Mouse (Mus musculus) heart, postnatal 0 days (tissue): ENCODE results near the gene Fam107b. TPM values are rescaled to one million over a fixed set of nuclear protein-coding genes. Genes with fewer than 3 reads are reported as not detected.
"Not testable (repeated sequence)": the region's sequence is repeated elsewhere in the genome, so short reads cannot be mapped to it uniquely, and the experiment has no call there.

Source experiments
- ATAC-seq: fragments of 200-750 bp; cut with Nextera tagmentation; 2 replicates; pipeline ENCODE4 v1.8.0; 2017; ENCODE audit warnings: low read depth, moderate number of reproducible peaks, moderate library complexity; ENCODE audit not compliant: insufficient read depth
- DNase-seq: peaks from one replicate; pipeline ENCODE4 v3.0.0-alpha.2; 2016; ENCODE audit warnings: low spot score
- H3K27ac ChIP-seq: fragments of 300-500 bp; sonication (generic); 2 replicates; pipeline ENCODE4 v1.5.1; 2014; ENCODE audit warnings: low read depth, mild to moderate bottlenecking
- H3K27me3 ChIP-seq: fragments of 300-500 bp; sonication (generic); 2 replicates; pipeline ENCODE4 v1.6.1; 2014; ENCODE audit warnings: low read length, mixed read lengths; ENCODE audit not compliant: control insufficient read depth, insufficient read depth
- H3K36me3 ChIP-seq: fragments of 300-500 bp; sonication (generic); replicated peaks from 2 replicates; pipeline ENCODE4 v1.6.1; 2014; ENCODE audit warnings: low read length, mixed read lengths; ENCODE audit not compliant: control insufficient read depth, insufficient read depth
- H3K4me1 ChIP-seq: fragments of 300-500 bp; sonication (generic); 2 replicates; pipeline ENCODE4 v1.6.1; 2014; ENCODE audit warnings: antibody characterized with exemption; ENCODE audit not compliant: control insufficient read depth, insufficient read depth
- H3K4me2 ChIP-seq: fragments of 300-500 bp; sonication (generic); 2 replicates; pipeline ENCODE4 v1.6.1; 2014; ENCODE audit warnings: low read depth, mild to moderate bottlenecking, low read length, moderate library complexity
- H3K4me3 ChIP-seq: fragments of 300-500 bp; sonication (generic); 2 replicates; pipeline ENCODE4 v1.5.1; 2014; ENCODE audit warnings: low read depth, low read length
- H3K9ac ChIP-seq: fragments of 300-500 bp; sonication (generic); replicated peaks from 2 replicates; pipeline ENCODE4 v1.6.1; 2014; ENCODE audit warnings: low read depth, low read length, mixed read lengths
- H3K9me3 ChIP-seq: fragments of 300-500 bp; sonication (generic); replicated peaks from 2 replicates; pipeline ENCODE4 v1.6.1; 2016; ENCODE audit warnings: low read length; ENCODE audit not compliant: control insufficient read depth
- CTCF ChIP-seq: IDR thresholded peaks from 2 replicates; pipeline ENCODE4 v1.5.1; 2016; ENCODE audit warnings: antibody characterized with exemption, control low read depth, low read depth
- EP300 ChIP-seq: IDR thresholded peaks from 2 replicates; pipeline ENCODE4 v1.6.1; 2016; ENCODE audit warnings: antibody characterized with exemption, low read depth
- WGBS: fragments of 180-500 bp; shearing (Covaris S2); extraction: QIAGEN DNeasy Blood & Tissue Kit; methylation state at CpG from one replicate; pipeline ENCODE4 v1.1.7; 2014; 5-methylcytosine and 5-hydroxymethylcytosine counted together
- polyA plus RNA-seq: library from polyadenylated mRNA; unstranded; fragments of >200 nt; fragmentation: Nextera tagmentation; extraction: Ambion mirVana; gene quantifications from 2 replicates; pipeline ENCODE4 v1.2.1, GENCODE M21; 2015
- total RNA-seq: library from RNA; depleted of rRNA; stranded (reverse); fragments of >200 nt; gene quantifications from 2 replicates; pipeline ENCODE4 v1.2.3, GENCODE M21; 2014; ENCODE audit warnings: low replicate concordance

Fam107b gene
- total and polyA plus RNA-seq, 2 experiments from 2014 or later: 9.2 to 18.5 TPM

- Histone ChIP-seq H3K4me2 (peak overlapping the region; percentile 89), H3K9me3 (no peaks in the 10 kb centered on the region), H3K36me3 (no peaks in the 10 kb centered on the region), H3K4me1 (peaks cover 17% of the 10 kb centered on the region; the same call in 1 of the 2 replicates), H3K27me3 (no peaks in the 10 kb centered on the region), H3K27ac (no peak overlapping the region), H3K4me3 (peak overlapping the region; percentile 87; the same call in 1 of the 2 replicates), H3K9ac (no peak overlapping the region)
- ATAC-seq: no peak
- DNase-seq: no peak
- TF ChIP-seq EP300 (no peak), CTCF (no peak)
- 40% methylated on average over 3 of the region's 3 CpGs for WGBS
Measured at GRCm38 (mm10) chr2:3715424-3715823, 145.1 kb downstream of the Fam107b start.

- TF ChIP-seq CTCF (no peak), EP300 (no peak)
- H3K9ac ChIP-seq: no peak overlapping the region; the same call in 1 of the 2 replicates
- H3K4me2 ChIP-seq: no peak overlapping the region; the same call in 1 of the 2 replicates
Measured at GRCm38 (mm10) chr2:3717268-3717667, 147.0 kb downstream of the Fam107b start.

GRCm38 (mm10) chr2:3717847-3718246 lies 147.6 kb downstream of the Fam107b start:
- Histone ChIP-seq H3K4me2 (no peak overlapping the region; the same call in 1 of the 2 replicates), H3K4me3 (no peak overlapping the region), H3K36me3 (no peaks in the 10 kb centered on the region), H3K9ac (no peak overlapping the region; the same call in 1 of the 2 replicates), H3K27ac (no peak overlapping the region), H3K9me3 (no peaks in the 10 kb centered on the region), H3K4me1 (peaks cover 13% of the 10 kb centered on the region; the same call in 1 of the 2 replicates), H3K27me3 (no peaks in the 10 kb centered on the region)
- TF ChIP-seq CTCF (no peak), EP300 (no peak)
- ATAC-seq (no peak), DNase-seq (no peak)
- 64% methylated on average over 4 of the region's 4 CpGs for WGBS

More at GRCm38 (mm10) chr2:3717268-3717667, 147.0 kb downstream of the Fam107b start:
- 47% methylated on average over 5 of the region's 5 CpGs for WGBS
- Histone ChIP-seq H3K27me3 (no peaks in the 10 kb centered on the region), H3K4me3 (no peak overlapping the region), H3K36me3 (no peaks in the 10 kb centered on the region), H3K9me3 (no peaks in the 10 kb centered on the region), H3K27ac (no peak overlapping the region; the same call in 1 of the 2 replicates), H3K4me1 (peaks cover 17% of the 10 kb centered on the region; the same call in 1 of the 2 replicates)
- no peak for ATAC-seq
- DNase-seq: no peak

GRCm38 (mm10) chr2:3719436-3720121 lies 149.3 kb downstream of the Fam107b start:
- H3K27me3 ChIP-seq, ATAC-seq, DNase-seq, H3K27ac ChIP-seq, H3K9me3 ChIP-seq, H3K4me2 ChIP-seq, H3K36me3 ChIP-seq, H3K4me3 ChIP-seq, H3K9ac ChIP-seq: not testable (repeated sequence)
- peaks cover 10% of the 10 kb centered on the region; the same call in 1 of the 2 replicates for H3K4me1 ChIP-seq
- WGBS: 74% methylated on average over 5 of the region's 5 CpGs

- Histone ChIP-seq H3K36me3 (no peaks in the 10 kb centered on the region), H3K27ac (no peak overlapping the region), H3K4me1 (peaks cover 19% of the 10 kb centered on the region), H3K9ac (no peak overlapping the region), H3K4me2 (no peak overlapping the region), H3K27me3 (no peaks in the 10 kb centered on the region), H3K9me3 (no peaks in the 10 kb centered on the region), H3K4me3 (no peak overlapping the region)
- WGBS: 70% methylated on average over 5 of the region's 5 CpGs
- ATAC-seq (no peak), DNase-seq (no peak)
- TF ChIP-seq EP300 (no peak), CTCF (no peak)
Measured at GRCm38 (mm10) chr2:3721107-3721506, 150.8 kb downstream of the Fam107b start.
